Comparison of ENCODE assay signal across 8 mouse cellular contexts in genomic region chr13:44734441-44734840, GRCm38 (mm10). TPM values are rescaled to one million over a fixed set of nuclear protein-coding genes. Genes with fewer than 3 reads are reported as not detected.
DNase-seq lines count a peak whose midpoint lies in the region; ATAC-seq and TF ChIP-seq lines count a peak whose summit lies in the region.

No protein-coding gene starts in this region.

- peaks cover 26% of the 10 kb centered on the region for H3K4me1 ChIP-seq in lung, adult 2 months (ENCODE audit: control insufficient read depth, insufficient read depth, low read length)
- H3K4me1 ChIP-seq in embryonic facial prominence, embryonic 11.5 days (ENCODE audit: control insufficient read depth, insufficient read depth, low read length): no peaks in the 10 kb centered on the region; the same call in 1 of the 2 replicates
- peaks cover 27% of the 10 kb centered on the region for H3K4me1 ChIP-seq in intestine, embryonic 14.5 days (replicated peaks; ENCODE audit: control insufficient read depth, insufficient read depth, low read length)
- peaks cover 18% of the 10 kb centered on the region for H3K4me1 ChIP-seq in neural tube, embryonic 12.5 days

- ATAC-seq in embryonic facial prominence, embryonic 11.5 days (replicated peaks; ENCODE audit: insufficient number of reproducible peaks, low FRiP score, low TSS enrichment, low read depth): no peak
- no peak for ATAC-seq in intestine, embryonic 14.5 days (replicated peaks; ENCODE audit: low FRiP score, low TSS enrichment, low read depth)
- ATAC-seq in neural tube, embryonic 12.5 days (ENCODE audit: low FRiP score, low read depth): no peak

- TF ChIP-seq CTCF in lung, adult 2 months (IDR thresholded peaks at IDR 0.05; ENCODE audit: insufficient read depth, low read length): no peak

- H3K27ac ChIP-seq in embryonic facial prominence, embryonic 11.5 days (replicated peaks; ENCODE audit: low read depth, low read length): no peak overlapping the region
- no peak overlapping the region for H3K27ac ChIP-seq in intestine, embryonic 14.5 days (ENCODE audit: low read depth)
- H3K27ac ChIP-seq in neural tube, embryonic 12.5 days: no peak overlapping the region

- no peak overlapping the region for H3K9ac ChIP-seq in embryonic facial prominence, embryonic 11.5 days (replicated peaks; ENCODE audit: low read length)
- no peak overlapping the region; the same call in 1 of the 2 replicates for H3K9ac ChIP-seq in intestine, embryonic 14.5 days (ENCODE audit: low read length)
- H3K9ac ChIP-seq in neural tube, embryonic 12.5 days: peak overlapping the region; percentile 76; the same call in 1 of the 2 replicates

- H3K4me2 ChIP-seq in embryonic facial prominence, embryonic 11.5 days (ENCODE audit: low read depth, low read length): peak overlapping the region; percentile 78; the same call in 1 of the 2 replicates
- H3K4me2 ChIP-seq in intestine, embryonic 14.5 days (ENCODE audit: low read length): peak overlapping the region; percentile 90
- peak overlapping the region; percentile 98 for H3K4me2 ChIP-seq in neural tube, embryonic 12.5 days (replicated peaks)

- no peak overlapping the region for H3K4me3 ChIP-seq in lung, adult 2 months (replicated peaks; ENCODE audit: extremely low read depth, low read depth, low read length)
- H3K4me3 ChIP-seq in embryonic facial prominence, embryonic 11.5 days (ENCODE audit: low read depth, low read length): peak overlapping the region; percentile 73
- H3K4me3 ChIP-seq in intestine, embryonic 14.5 days (ENCODE audit: low read depth, low read length): peak overlapping the region; percentile 78; the same call in 1 of the 2 replicates
- peak overlapping the region; percentile 69 for H3K4me3 ChIP-seq in neural tube, embryonic 12.5 days

- no peaks in the 10 kb centered on the region for H3K36me3 ChIP-seq in embryonic facial prominence, embryonic 11.5 days (replicated peaks; ENCODE audit: control insufficient read depth, insufficient read depth, low read depth, low read length)
- H3K36me3 ChIP-seq in intestine, embryonic 14.5 days (ENCODE audit: control insufficient read depth, insufficient read depth, low read length): no peaks in the 10 kb centered on the region
- no peaks in the 10 kb centered on the region for H3K36me3 ChIP-seq in neural tube, embryonic 12.5 days

- TF ChIP-seq POLR2A in lung, adult 2 months (IDR thresholded peaks at IDR 0.05; ENCODE audit: borderline replicate concordance, extremely low read depth, low read depth, low read length): no peak

- H3K27me3 ChIP-seq in embryonic facial prominence, embryonic 11.5 days (ENCODE audit: control insufficient read depth, insufficient read depth, low read length): no peaks in the 10 kb centered on the region
- H3K27me3 ChIP-seq in intestine, embryonic 14.5 days (replicated peaks; ENCODE audit: control insufficient read depth, insufficient read depth, low read length): no peaks in the 10 kb centered on the region
- H3K27me3 ChIP-seq in neural tube, embryonic 12.5 days (replicated peaks): no peaks in the 10 kb centered on the region

- WGBS in lung, adult 2 months: 46% methylated on average over 5 of the region's 5 CpGs
- 71% methylated on average over 5 of the region's 5 CpGs for WGBS in embryonic facial prominence, embryonic 11.5 days
- WGBS in intestine, embryonic 14.5 days: 69% methylated on average over 5 of the region's 5 CpGs
- WGBS in neural tube, embryonic 12.5 days: 73% methylated on average over 5 of the region's 5 CpGs

- DNase-seq in lung, adult 2 months: peak; percentile 16
- DNase-seq in lung, adult 18-20 months: no peak
- no peak for DNase-seq in embryonic facial prominence, embryonic 11.5 days (ENCODE audit: low spot score)
- DNase-seq in intestine, embryonic 14.5 days (ENCODE audit: low spot score): no peak
- no peak for DNase-seq in frontal cortex, postnatal 14 days (ENCODE audit: low spot score in 2 of 2)
- DNase-seq in cerebellum, adult 9-11 months: no peak
- no peak for DNase-seq in adrenal gland, postnatal 25 days

- no peaks in the 10 kb centered on the region for H3K9me3 ChIP-seq in embryonic facial prominence, embryonic 11.5 days (replicated peaks; ENCODE audit: control insufficient read depth, low read length)
- no peaks in the 10 kb centered on the region for H3K9me3 ChIP-seq in intestine, embryonic 14.5 days (ENCODE audit: control insufficient read depth, low read length)
- H3K9me3 ChIP-seq in neural tube, embryonic 12.5 days: no peaks in the 10 kb centered on the region

RNA-seq across cellular contexts. Expression of gene Jarid2, which starts 5.2 kb away (rescaled TPM):
- 7.5 and 9.6 TPM in 2 replicates for polyA plus RNA-seq in lung, adult 2 months (2012; rRNA removed)
- 32.9 and 35.8 TPM in 2 replicates for polyA plus RNA-seq in embryonic facial prominence, embryonic 11.5 days (2014; fragmentation: Nextera tagmentation; extraction: Ambion mirVana)
- 20.3 and 21.6 TPM in 2 replicates for polyA plus RNA-seq in intestine, embryonic 14.5 days (2014; fragmentation: Nextera tagmentation; extraction: Ambion mirVana)
- 85.5 and 93.6 TPM in 2 replicates for polyA plus RNA-seq in neural tube, embryonic 12.5 days (2016; fragmentation: Nextera tagmentation; extraction: Ambion mirVana)
- 55.7 and 58.0 TPM in 2 replicates for total RNA-seq in adrenal gland, postnatal 25 days (2021)
